Mouse (Mus musculus) midbrain, embryonic 14.5 days (tissue): ENCODE data around the gene Ly75. TPM values are rescaled to one million over a fixed set of nuclear protein-coding genes. Genes with fewer than 3 reads are reported as not detected.

Experiments
- ATAC-seq: fragments of 200-750 bp; cut with Nextera tagmentation; 2 replicates; pipeline ENCODE4 v1.8.0; 2017; ENCODE audit warnings: moderate number of reproducible peaks, moderate library complexity; ENCODE audit not compliant: low FRiP score, low TSS enrichment
- DNase-seq: peaks from one replicate; pipeline ENCODE4 v3.0.0-alpha.2; 2015
- H3K27ac ChIP-seq: fragments of 300-500 bp; sonication (generic); replicated peaks from 2 replicates; pipeline ENCODE4 v1.5.1; 2014; ENCODE audit warnings: mild to moderate bottlenecking, low read depth, low read length, moderate library complexity
- H3K27me3 ChIP-seq: fragments of 300-500 bp; sonication (generic); 2 replicates; pipeline ENCODE4 v1.6.1; 2014; ENCODE audit warnings: low read length, control low read depth, mixed read lengths; ENCODE audit not compliant: control insufficient read depth, insufficient read depth
- H3K36me3 ChIP-seq: fragments of 300-500 bp; sonication (generic); 2 replicates; pipeline ENCODE4 v1.6.1; 2014; ENCODE audit warnings: low read length, control low read depth; ENCODE audit not compliant: control insufficient read depth, insufficient read depth
- H3K4me1 ChIP-seq: fragments of 300-500 bp; sonication (generic); 2 replicates; pipeline ENCODE4 v1.6.1; 2014; ENCODE audit warnings: mild to moderate bottlenecking, antibody characterized with exemption, low read length, control low read depth; ENCODE audit not compliant: control insufficient read depth, insufficient read depth
- H3K4me2 ChIP-seq: fragments of 300-500 bp; sonication (generic); 2 replicates; pipeline ENCODE4 v1.6.1; 2014; ENCODE audit warnings: mild to moderate bottlenecking, low read length, moderate library complexity
- H3K4me3 ChIP-seq: fragments of 300-500 bp; sonication (generic); replicated peaks from 2 replicates; pipeline ENCODE4 v1.5.1; 2014; ENCODE audit warnings: low read depth, low read length
- H3K9ac ChIP-seq: fragments of 300-500 bp; sonication (generic); replicated peaks from 2 replicates; pipeline ENCODE4 v1.6.1; 2014; ENCODE audit warnings: mild to moderate bottlenecking, low read length, moderate library complexity
- H3K9me3 ChIP-seq: fragments of 300-500 bp; sonication (generic); 2 replicates; pipeline ENCODE4 v1.6.1; 2016; ENCODE audit warnings: low read length, control low read depth, mixed read lengths; ENCODE audit not compliant: control insufficient read depth
- WGBS: fragments of 180-500 bp; shearing (Covaris S2); extraction: QIAGEN DNeasy Blood & Tissue Kit; methylation state at CpG from one replicate; pipeline ENCODE4 v1.1.7; 2014; 5-methylcytosine and 5-hydroxymethylcytosine counted together
- polyA plus RNA-seq: library from polyadenylated mRNA; unstranded; fragments of >200 nt; fragmentation: Nextera tagmentation; extraction: Ambion mirVana; gene quantifications from 2 replicates; pipeline ENCODE4 v1.2.1, GENCODE M21; 2014

The Ly75 gene
- polyA plus RNA-seq, 1 experiment from 2014 or later = 0.96 TPM

DNA sequence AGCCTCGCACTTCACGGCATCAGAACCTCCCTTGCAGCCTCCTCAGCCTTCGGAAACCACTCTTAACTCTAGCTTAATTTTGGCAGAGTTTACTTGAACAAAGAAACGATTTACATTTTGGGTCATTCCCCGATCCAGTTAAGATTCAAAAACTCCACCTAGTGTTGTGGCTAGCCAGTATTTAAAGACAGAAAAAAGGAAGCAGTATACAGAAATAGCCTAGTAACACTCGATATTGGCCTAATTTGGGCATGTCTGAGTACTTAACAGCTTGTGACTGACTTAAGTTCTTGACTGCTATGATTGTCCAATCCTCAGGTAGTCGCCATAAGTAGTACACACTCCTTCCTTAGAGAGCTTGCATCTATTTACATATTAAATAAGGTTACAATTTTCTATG is 56.2 kb downstream of the Ly75 start:
- 95% methylated on average over 7 of the region's 7 CpGs for whole genome bisulfite sequencing
- Histone ChIP-seq H3K4me3 (no peak overlapping the region), H3K9ac (no peak overlapping the region), H3K27ac (no peak overlapping the region), H3K4me1 (no peaks in the 10 kb centered on the region), H3K36me3 (no peaks in the 10 kb centered on the region), H3K9me3 (no peaks in the 10 kb centered on the region), H3K27me3 (no peaks in the 10 kb centered on the region), H3K4me2 (no peak overlapping the region)
- ATAC-seq = no peak
- no peak for DNase-seq

DNA sequence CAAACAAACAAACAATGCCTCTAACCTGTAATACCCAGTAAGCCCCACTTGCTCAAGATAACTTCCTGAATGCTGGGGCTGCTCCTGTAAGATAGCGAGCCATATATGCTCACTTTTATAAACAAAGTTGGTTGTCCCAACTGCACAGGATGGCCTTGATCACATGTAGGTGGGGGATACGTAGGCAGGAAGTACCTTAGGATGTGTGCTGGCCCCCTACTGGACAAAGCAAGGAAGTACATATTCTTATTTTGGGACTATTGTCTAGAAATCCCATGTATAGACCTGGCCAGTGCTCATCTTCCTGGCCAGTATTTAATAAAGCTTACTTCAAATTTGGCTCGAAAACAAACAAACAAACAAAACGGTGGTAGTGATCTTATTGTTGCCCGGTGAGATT is 59.7 kb downstream of the Ly75 start:
- H3K9me3 ChIP-seq = no peaks in the 10 kb centered on the region
- no peak overlapping the region for H3K9ac ChIP-seq
- no peak overlapping the region for H3K4me3 ChIP-seq
- WGBS = 85% methylated on average over 5 of the region's 5 CpGs
- H3K4me2 ChIP-seq = no peak overlapping the region
- no peaks in the 10 kb centered on the region for H3K27me3 ChIP-seq
- H3K36me3 ChIP-seq = no peaks in the 10 kb centered on the region
- ATAC-seq (no peak), DNase-seq (no peak)
- no peak overlapping the region for H3K27ac ChIP-seq
- H3K4me1 ChIP-seq = no peaks in the 10 kb centered on the region

DNA sequence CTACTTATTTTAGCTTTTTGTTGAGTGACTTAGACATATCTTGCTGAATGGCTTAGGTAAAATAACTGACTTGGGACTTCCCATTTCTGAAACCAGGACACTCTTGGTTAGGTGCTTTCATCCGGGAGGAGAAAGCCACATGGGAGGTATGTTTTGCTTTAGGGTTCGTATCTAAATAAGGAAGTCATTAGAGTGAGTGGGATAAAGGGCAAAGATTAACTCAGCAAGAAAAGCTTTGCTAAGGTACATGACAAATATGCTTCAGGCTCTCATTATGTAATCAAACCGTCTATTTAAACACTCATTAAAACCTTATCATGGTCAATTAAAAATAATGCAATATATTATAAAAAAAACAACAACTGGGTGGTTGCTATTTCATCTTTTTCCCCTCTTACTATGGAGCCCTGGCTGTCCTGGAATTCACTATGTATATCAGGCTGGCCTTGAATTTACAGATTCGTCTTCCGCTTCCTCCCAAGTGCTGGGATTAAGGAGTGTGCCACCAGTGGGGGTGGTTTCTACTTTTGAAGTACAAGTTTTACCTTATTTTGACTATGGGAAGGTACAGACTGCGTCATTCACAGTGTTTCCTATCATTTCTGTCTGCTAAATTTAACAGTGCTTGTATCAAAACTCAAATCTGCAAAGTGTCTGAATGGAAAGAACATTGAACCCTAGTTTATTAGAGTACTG is 60.9 kb downstream of the Ly75 start:
- DNase-seq (no peak), ATAC-seq (no peak)
- H3K9me3 ChIP-seq = no peaks in the 10 kb centered on the region
- H3K4me2 ChIP-seq = no peak overlapping the region
- H3K4me1 ChIP-seq = no peaks in the 10 kb centered on the region
- H3K9ac ChIP-seq = no peak overlapping the region
- WGBS = 79% methylated on average over 6 of the region's 6 CpGs
- H3K36me3 ChIP-seq = no peaks in the 10 kb centered on the region
- no peaks in the 10 kb centered on the region for H3K27me3 ChIP-seq
- H3K27ac ChIP-seq = no peak overlapping the region
- H3K4me3 ChIP-seq = no peak overlapping the region

DNA sequence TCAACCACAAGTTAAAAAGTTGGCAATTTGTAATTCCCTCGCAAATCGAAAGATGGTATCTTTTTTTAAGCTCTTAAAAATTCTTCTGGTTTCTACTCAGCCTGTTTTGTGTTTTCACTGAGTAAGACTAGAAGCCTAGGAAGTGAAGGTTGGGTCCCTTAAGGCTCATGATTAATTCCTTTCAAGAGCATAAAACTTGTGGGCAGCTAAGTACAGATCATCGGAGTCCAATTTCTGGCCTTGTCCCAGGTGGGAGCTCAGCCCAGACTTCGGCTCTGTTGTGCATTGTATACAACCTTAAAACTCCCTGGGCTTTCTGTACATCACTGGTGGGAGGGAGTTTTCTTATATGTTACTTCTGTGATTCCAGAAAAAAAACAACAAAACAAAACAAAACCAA is 79.3 kb downstream of the Ly75 start:
- no peak overlapping the region for H3K9ac ChIP-seq
- no peaks in the 10 kb centered on the region for H3K27me3 ChIP-seq
- H3K4me3 ChIP-seq = no peak overlapping the region
- H3K4me1 ChIP-seq = no peaks in the 10 kb centered on the region
- DNase-seq (no peak), ATAC-seq (no peak)
- H3K27ac ChIP-seq = no peak overlapping the region
- no peak overlapping the region for H3K4me2 ChIP-seq
- no peaks in the 10 kb centered on the region for H3K36me3 ChIP-seq
- 94% methylated on average over 4 of the region's 4 CpGs for WGBS
- H3K9me3 ChIP-seq = no peaks in the 10 kb centered on the region

DNA sequence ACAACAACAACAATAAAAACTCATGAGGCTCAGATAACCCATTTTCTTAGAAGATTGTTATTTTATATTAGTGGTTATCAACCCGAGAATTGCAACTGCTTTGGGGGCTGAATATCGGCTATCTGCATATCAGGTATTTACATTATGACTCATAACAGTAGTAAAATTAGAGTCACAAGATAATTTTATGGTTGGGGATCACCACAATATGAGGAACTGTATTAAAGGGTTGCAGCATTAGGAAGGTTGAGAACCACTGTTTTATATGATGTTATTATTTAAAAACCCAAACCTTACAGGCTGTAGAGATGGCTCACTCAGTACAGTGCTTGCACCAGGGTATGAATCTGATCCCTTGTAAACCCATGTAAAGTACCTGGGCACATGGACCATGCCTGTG is 83.8 kb downstream of the Ly75 start:
- H3K4me3 ChIP-seq = no peak overlapping the region
- H3K27me3 ChIP-seq = no peaks in the 10 kb centered on the region
- H3K4me1 ChIP-seq = no peaks in the 10 kb centered on the region
- no peak for ATAC-seq
- H3K4me2 ChIP-seq = no peak overlapping the region
- H3K9ac ChIP-seq = no peak overlapping the region
- no peak for DNase-seq
- no peaks in the 10 kb centered on the region for H3K9me3 ChIP-seq
- H3K27ac ChIP-seq = no peak overlapping the region
- H3K36me3 ChIP-seq = no peaks in the 10 kb centered on the region
- WGBS = 98% methylated on average over 2 of the region's 2 CpGs

DNA sequence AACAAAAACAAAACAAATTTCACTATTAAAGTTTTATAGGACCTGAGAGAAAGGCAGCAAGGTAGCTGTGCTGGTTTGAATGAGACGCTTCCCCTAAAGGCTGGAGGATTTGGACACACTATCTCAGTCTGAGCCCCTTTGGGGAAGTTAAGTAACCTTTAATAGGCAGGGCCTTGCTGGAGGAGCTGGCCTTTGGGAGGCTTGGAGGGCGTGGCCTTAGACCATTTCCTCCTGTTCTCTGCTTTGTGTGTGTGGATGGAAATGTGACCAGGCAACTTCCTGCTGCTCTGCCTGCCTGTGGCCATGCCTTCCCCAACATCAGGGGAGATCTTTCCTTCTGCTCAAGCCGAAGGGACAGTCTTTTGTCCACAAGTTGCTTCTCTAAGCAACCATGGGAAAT is 84.8 kb downstream of the Ly75 start:
- Histone ChIP-seq H3K9ac (no peak overlapping the region), H3K27ac (no peak overlapping the region), H3K4me2 (no peak overlapping the region), H3K4me1 (no peaks in the 10 kb centered on the region), H3K36me3 (no peaks in the 10 kb centered on the region), H3K27me3 (no peaks in the 10 kb centered on the region), H3K9me3 (no peaks in the 10 kb centered on the region), H3K4me3 (no peak overlapping the region)
- no peak for DNase-seq
- WGBS = 83% methylated on average over 3 of the region's 3 CpGs
- ATAC-seq = no peak

DNA sequence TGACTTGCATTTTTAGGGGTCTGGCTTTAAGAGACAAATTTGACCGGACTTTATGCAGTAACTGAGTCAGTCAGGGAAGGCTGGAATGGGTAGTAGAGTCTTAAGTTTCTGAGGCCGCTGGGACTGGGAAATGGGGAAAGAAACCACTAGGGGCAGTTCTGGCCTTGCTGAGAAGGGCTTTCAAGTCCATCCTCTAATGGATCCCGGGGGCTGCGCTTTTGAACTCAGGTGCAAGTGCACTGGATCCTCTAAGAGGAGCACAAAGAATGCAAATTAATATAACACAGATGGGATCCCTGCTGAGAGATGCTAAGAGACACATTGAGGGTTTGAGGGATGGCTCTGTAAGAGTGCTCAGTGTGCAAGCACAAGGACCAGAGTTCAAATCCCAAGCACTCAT is 91.7 kb downstream of the Ly75 start:
- no peak for DNase-seq
- H3K4me3 ChIP-seq = no peak overlapping the region
- H3K27me3 ChIP-seq = no peaks in the 10 kb centered on the region
- no peaks in the 10 kb centered on the region for H3K4me1 ChIP-seq
- no peak overlapping the region for H3K27ac ChIP-seq
- no peak overlapping the region for H3K4me2 ChIP-seq
- no peak for ATAC-seq
- H3K9ac ChIP-seq = no peak overlapping the region
- H3K9me3 ChIP-seq = no peaks in the 10 kb centered on the region
- no peaks in the 10 kb centered on the region for H3K36me3 ChIP-seq
- 82% methylated on average over 4 of the region's 4 CpGs for WGBS

DNA sequence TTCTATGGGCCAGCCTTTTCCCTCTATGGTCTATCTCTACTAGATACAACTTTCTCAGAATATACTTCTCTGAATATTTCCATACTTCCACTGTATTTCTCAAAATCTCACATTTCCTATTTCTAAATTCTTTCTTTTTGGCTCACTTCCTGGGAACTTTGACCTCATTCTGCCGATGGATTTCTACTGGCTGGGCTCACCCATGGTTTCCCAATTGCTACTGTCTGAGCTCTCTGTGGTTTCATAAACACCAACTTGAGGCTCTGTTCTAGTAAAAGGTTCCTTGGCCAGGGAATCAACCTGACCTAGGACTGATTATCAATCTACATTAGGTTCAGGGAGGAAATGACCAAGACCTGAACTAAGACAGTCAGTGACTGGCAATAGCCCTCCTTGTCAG is 93.7 kb downstream of the Ly75 start:
- Histone ChIP-seq H3K4me3 (no peak overlapping the region), H3K27ac (no peak overlapping the region), H3K27me3 (peaks cover 10% of the 10 kb centered on the region; the same call in 1 of the 2 replicates), H3K9ac (no peak overlapping the region), H3K4me1 (no peaks in the 10 kb centered on the region), H3K4me2 (no peak overlapping the region), H3K36me3 (no peaks in the 10 kb centered on the region), H3K9me3 (no peaks in the 10 kb centered on the region)
- 86% methylated on average over 1 of the region's 1 CpGs for WGBS
- no peak for ATAC-seq
- no peak for DNase-seq

DNA sequence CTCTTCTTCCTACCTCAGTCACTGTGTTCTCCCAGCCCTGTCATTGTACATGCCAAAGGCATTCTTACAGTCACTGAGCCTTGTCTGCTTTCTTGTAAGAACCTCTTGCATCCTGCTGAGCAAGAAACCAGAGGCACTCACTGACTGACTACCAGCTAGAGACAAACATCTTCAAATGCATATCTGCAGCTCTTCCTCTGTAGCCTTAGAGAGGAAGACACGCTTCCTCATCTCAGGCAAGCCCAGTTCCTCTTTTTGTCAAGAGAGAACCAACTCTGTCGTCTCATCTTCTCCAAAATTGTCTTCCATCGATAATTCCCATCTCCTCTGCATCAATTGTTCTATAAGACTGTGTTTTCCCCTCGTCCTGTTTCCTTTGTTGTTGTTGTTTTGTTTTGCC is 94.5 kb downstream of the Ly75 start:
- Histone ChIP-seq H3K4me1 (peaks cover 6% of the 10 kb centered on the region), H3K27ac (no peak overlapping the region), H3K9ac (no peak overlapping the region), H3K9me3 (no peaks in the 10 kb centered on the region), H3K36me3 (no peaks in the 10 kb centered on the region), H3K27me3 (peaks cover 14% of the 10 kb centered on the region), H3K4me3 (no peak overlapping the region), H3K4me2 (no peak overlapping the region)
- no peak for DNase-seq
- ATAC-seq = no peak
- 82% methylated on average over 4 of the region's 4 CpGs for WGBS
